ENCODE assay signal across 25 mouse cellular contexts in the genomic region with DNA sequence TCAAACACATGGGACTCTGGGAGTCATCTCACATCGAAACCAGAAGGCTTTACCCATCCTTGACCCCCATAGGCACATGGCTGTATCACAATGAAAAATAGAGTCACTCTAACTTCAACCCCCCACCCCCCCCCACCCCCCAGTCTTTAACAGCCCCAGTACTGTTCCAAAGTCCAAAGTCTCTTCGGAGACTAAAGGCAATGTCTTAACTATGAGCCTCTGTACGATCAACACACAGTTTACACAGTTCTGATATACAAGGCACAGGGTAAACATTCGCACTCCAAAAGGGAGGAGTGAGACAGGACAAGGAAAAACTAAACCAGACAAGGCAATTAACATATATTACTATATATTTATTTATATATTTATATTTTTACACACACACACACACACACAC. TPM values are rescaled to one million over a fixed set of nuclear protein-coding genes. Genes with fewer than 3 reads are reported as not detected.
A peak's percentile ranks its signal among the peaks of the same experiment; 100 is the strongest.
DNase-seq lines count a peak whose midpoint lies in the region; ATAC-seq lines count a peak whose summit lies in the region.
"Had no signal": no experiment of that assay in that cellular context is flagged by ENCODE, and none has a peak within 500 bp of the region (broad histone marks: within the 10 kb centered on the region; RNA-seq: fewer than 3 reads in every experiment).

No protein-coding gene starts in this region.

- peak; percentile 65 for ATAC-seq in intestine, embryonic 15.5 days
- peak; percentile 58; the same call in 1 of the 2 replicates for ATAC-seq in stomach, embryonic 15.5 days (ENCODE audit: insufficient read depth, low FRiP score, low read depth)
- ATAC-seq: CD4-positive, CD25-positive, alpha-beta regulatory T cell, adult 4 months; forebrain, embryonic 15.5 days had no signal

- peak; percentile 63 for DNase-seq in large intestine, adult 2 months (ENCODE audit: low read depth, low spot score)
- DNase-seq in left cerebral cortex, adult 18-20 months (ENCODE audit: low spot score in 2 of 2), result no peak
- DNase-seq in neural tube, embryonic 10.5 days (ENCODE audit: extremely low spot score, low spot score), result no peak
- no peak for DNase-seq in lung, postnatal 10 days
- DNase-seq in layer of hippocampus, postnatal 10 days (ENCODE audit: low spot score in 2 of 2), result no peak
- DNase-seq: cerebellum, adult 11-12 months; cerebellum, adult 8-10 months; cerebellum, postnatal 36 days; embryo, embryonic 11 days; gastrocnemius, postnatal 10 days; heart, adult 11 months had no signal

- H3K4me3 ChIP-seq in brown adipose tissue, adult 24 weeks (ENCODE audit: insufficient read depth, low read depth, low read length), result no peak overlapping the region
- no peak overlapping the region for H3K4me3 ChIP-seq in intestine, embryonic 15.5 days (replicated peaks)
- H3K4me3 ChIP-seq in stomach, embryonic 15.5 days (replicated peaks), result no peak overlapping the region
- H3K4me3 ChIP-seq: embryonic facial prominence, embryonic 10.5 days; embryonic facial prominence, embryonic 13.5 days; erythroblast, embryonic 14.5 days; forebrain, embryonic 12.5 days; forebrain, embryonic 15.5 days; hindbrain, embryonic 13.5 days had no signal

- WGBS in intestine, embryonic 15.5 days, result 70% methylated on average over 4 of the region's 4 CpGs
- 41% methylated on average over 4 of the region's 4 CpGs for WGBS in large intestine, adult 2 months
- WGBS in stomach, embryonic 15.5 days, result 75% methylated on average over 4 of the region's 4 CpGs

- H3K27me3 ChIP-seq in intestine, embryonic 15.5 days (replicated peaks), result no peaks in the 10 kb centered on the region
- H3K27me3 ChIP-seq in stomach, embryonic 15.5 days (replicated peaks), result no peaks in the 10 kb centered on the region
- H3K27me3 ChIP-seq: embryonic facial prominence, embryonic 13.5 days; forebrain, embryonic 12.5 days; forebrain, embryonic 15.5 days; hindbrain, embryonic 13.5 days had no signal

- H3K9ac ChIP-seq in intestine, embryonic 15.5 days, result no peak overlapping the region
- no peak overlapping the region for H3K9ac ChIP-seq in stomach, embryonic 15.5 days
- H3K9ac ChIP-seq: embryonic facial prominence, embryonic 13.5 days; forebrain, embryonic 12.5 days; forebrain, embryonic 15.5 days; hindbrain, embryonic 13.5 days had no signal

- peaks cover 17% of the 10 kb centered on the region; the same call in 1 of the 2 replicates for H3K4me1 ChIP-seq in brown adipose tissue, adult 24 weeks (ENCODE audit: control insufficient read depth, insufficient read depth, insufficient read length, low read length)
- 0 out of 2 replicates have a peak, but pooled peaks cover 16% of the 10 kb centered on the region for H3K4me1 ChIP-seq in intestine, embryonic 15.5 days (replicated peaks)
- H3K4me1 ChIP-seq in stomach, embryonic 15.5 days, result peaks cover 8% of the 10 kb centered on the region; the same call in 1 of the 2 replicates
- H3K4me1 ChIP-seq: embryonic facial prominence, embryonic 10.5 days; forebrain, embryonic 12.5 days; forebrain, embryonic 15.5 days; hindbrain, embryonic 13.5 days had no signal

- H3K36me3 ChIP-seq in intestine, embryonic 15.5 days, result 0 out of 2 replicates have a peak, but pooled peaks cover 4% of the 10 kb centered on the region
- no peaks in the 10 kb centered on the region for H3K36me3 ChIP-seq in stomach, embryonic 15.5 days
- H3K36me3 ChIP-seq: embryonic facial prominence, embryonic 10.5 days; forebrain, embryonic 12.5 days; forebrain, embryonic 15.5 days; hindbrain, embryonic 13.5 days had no signal

- H3K9me3 ChIP-seq in intestine, embryonic 15.5 days, result no peaks in the 10 kb centered on the region
- no peaks in the 10 kb centered on the region for H3K9me3 ChIP-seq in stomach, embryonic 15.5 days
- H3K9me3 ChIP-seq: embryonic facial prominence, embryonic 10.5 days; embryonic facial prominence, embryonic 13.5 days; forebrain, embryonic 12.5 days; forebrain, embryonic 15.5 days; hindbrain, embryonic 13.5 days had no signal

- no peak overlapping the region for H3K4me2 ChIP-seq in intestine, embryonic 15.5 days (replicated peaks)
- H3K4me2 ChIP-seq in stomach, embryonic 15.5 days, result no peak overlapping the region
- H3K4me2 ChIP-seq: embryonic facial prominence, embryonic 13.5 days; forebrain, embryonic 12.5 days; forebrain, embryonic 15.5 days; heart, embryonic 11.5 days; hindbrain, embryonic 13.5 days had no signal

- peak overlapping the region; percentile 27; the same call in 1 of the 2 replicates for H3K27ac ChIP-seq in brown adipose tissue, adult 24 weeks (replicated peaks; ENCODE audit: low read depth, low read length)
- no peak overlapping the region for H3K27ac ChIP-seq in intestine, embryonic 15.5 days
- H3K27ac ChIP-seq in stomach, embryonic 15.5 days, result no peak overlapping the region
- H3K27ac ChIP-seq: embryonic facial prominence, embryonic 10.5 days; embryonic facial prominence, embryonic 13.5 days; forebrain, embryonic 12.5 days; forebrain, embryonic 15.5 days; hindbrain, embryonic 13.5 days had no signal

RNA-seq across cellular contexts. Expression of a gene that starts 7.1 kb away (rescaled TPM):
- polyA plus RNA-seq in brown adipose tissue, adult 24 weeks (2012; ENCODE audit: insufficient read depth, insufficient read length, missing spikeins), result 12.2 and 19.9 TPM in 2 replicates
- 11.1 and 11.3 TPM in 2 replicates for polyA plus RNA-seq in intestine, embryonic 15.5 days (2015; fragmentation: Nextera tagmentation; extraction: Ambion mirVana)
- polyA plus RNA-seq in large intestine, adult 2 months (2012; rRNA removed), result 11.8 and 14.0 TPM in 2 replicates
- polyA plus RNA-seq in stomach, embryonic 15.5 days (2015; fragmentation: Nextera tagmentation; extraction: Ambion mirVana), result 13.8 and 15.6 TPM in 2 replicates
- total RNA-seq in left cerebral cortex, adult 18-20 months (2021), result 1 to 10 TPM; 2.4 to 2.6 TPM
- 1 to 10 TPM; 5.3 to 5.5 TPM for total RNA-seq in layer of hippocampus, postnatal 10 days (2021)
- polyA plus RNA-seq: erythroblast, embryonic 14.5 days had no signal

RNA-seq across cellular contexts. Expression of a gene that starts 19.7 kb away (rescaled TPM):
- polyA plus RNA-seq in brown adipose tissue, adult 24 weeks (2012; ENCODE audit: insufficient read depth, insufficient read length, missing spikeins), result 0.55 TPM in 1 of 2 replicates, not detected in the other
- polyA plus RNA-seq in intestine, embryonic 15.5 days (2015; fragmentation: Nextera tagmentation; extraction: Ambion mirVana), result 0.14 and 0.27 TPM in 2 replicates
- 0.25 and 0.26 TPM in 2 replicates for polyA plus RNA-seq in large intestine, adult 2 months (2012; rRNA removed)
- polyA plus RNA-seq in stomach, embryonic 15.5 days (2015; fragmentation: Nextera tagmentation; extraction: Ambion mirVana), result 0.33 and 0.41 TPM in 2 replicates
- under 1 TPM; 0.47 to 0.74 TPM for total RNA-seq in left cerebral cortex, adult 18-20 months (2021)
- under 1 TPM; 0.51 to 0.53 TPM for total RNA-seq in layer of hippocampus, postnatal 10 days (2021)
- total RNA-seq: MEL had no signal
- polyA plus RNA-seq: adrenal gland, adult 2 months; erythroblast, embryonic 14.5 days had no signal

RNA-seq across cellular contexts. Expression of a gene that starts 37.9 kb away (rescaled TPM):
- 1.1 TPM in 1 of 2 replicates, not detected in the other for polyA plus RNA-seq in brown adipose tissue, adult 24 weeks (2012; ENCODE audit: insufficient read depth, insufficient read length, missing spikeins)
- polyA plus RNA-seq in intestine, embryonic 15.5 days (2015; fragmentation: Nextera tagmentation; extraction: Ambion mirVana), result 13.1 and 13.5 TPM in 2 replicates
- 0.19 and 0.56 TPM in 2 replicates for polyA plus RNA-seq in large intestine, adult 2 months (2012; rRNA removed)
- polyA plus RNA-seq in stomach, embryonic 15.5 days (2015; fragmentation: Nextera tagmentation; extraction: Ambion mirVana), result 14.9 and 15.3 TPM in 2 replicates
- total RNA-seq in left cerebral cortex, adult 18-20 months (2021), result 10 to 100 TPM; 17.8 to 19.5 TPM
- 10 to 100 TPM; 20.8 to 21.7 TPM for total RNA-seq in layer of hippocampus, postnatal 10 days (2021)
- total RNA-seq: MEL had no signal
- polyA plus RNA-seq: C2C12; erythroblast, embryonic 14.5 days had no signal

RNA-seq across cellular contexts. Expression of a gene that starts 52.1 kb away (rescaled TPM):
- 16.4 and 28.5 TPM in 2 replicates for polyA plus RNA-seq in brown adipose tissue, adult 24 weeks (2012; ENCODE audit: insufficient read depth, insufficient read length, missing spikeins)
- polyA plus RNA-seq in intestine, embryonic 15.5 days (2015; fragmentation: Nextera tagmentation; extraction: Ambion mirVana), result 79.6 and 82.3 TPM in 2 replicates
- polyA plus RNA-seq in large intestine, adult 2 months (2012; rRNA removed), result 18.5 and 19.1 TPM in 2 replicates
- 76.7 and 80.1 TPM in 2 replicates for polyA plus RNA-seq in stomach, embryonic 15.5 days (2015; fragmentation: Nextera tagmentation; extraction: Ambion mirVana)
- 10 to 100 TPM; 34.8 to 36.7 TPM for total RNA-seq in left cerebral cortex, adult 18-20 months (2021)
- total RNA-seq in layer of hippocampus, postnatal 10 days (2021), result 10 to 100 TPM; 24.5 to 25.3 TPM
- polyA plus RNA-seq: erythroblast, embryonic 14.5 days had no signal
